Mouse (Mus musculus) forebrain, embryonic 12.5 days (tissue): ENCODE measurements around the gene Lhx3. TPM values are rescaled to one million over a fixed set of nuclear protein-coding genes. Genes with fewer than 3 reads are reported as not detected.

Experiments used
- ATAC-seq: fragments of 200-750 bp; cut with Nextera tagmentation; 2 replicates; pipeline ENCODE4 v1.8.0; 2017; ENCODE audit warnings: moderate TSS enrichment; ENCODE audit not compliant: low FRiP score
- H3K27ac ChIP-seq: fragments of 300-500 bp; sonication (generic); 2 replicates; pipeline ENCODE4 v1.5.1; 2016; ENCODE audit warnings: mild to moderate bottlenecking
- H3K27me3 ChIP-seq: fragments of 300-500 bp; sonication (generic); 2 replicates; pipeline ENCODE4 v1.6.1; 2016; ENCODE audit warnings: mild to moderate bottlenecking
- H3K36me3 ChIP-seq: fragments of 300-500 bp; sonication (generic); replicated peaks from 2 replicates; pipeline ENCODE4 v1.6.1; 2016; ENCODE audit warnings: mild to moderate bottlenecking
- H3K4me1 ChIP-seq: fragments of 300-500 bp; sonication (generic); 2 replicates; pipeline ENCODE4 v1.6.1; 2016
- H3K4me2 ChIP-seq: fragments of 300-500 bp; sonication (generic); 2 replicates; pipeline ENCODE4 v1.6.1; 2016; ENCODE audit warnings: mild to moderate bottlenecking, moderate library complexity
- H3K4me3 ChIP-seq: fragments of 300-500 bp; sonication (generic); replicated peaks from 2 replicates; pipeline ENCODE4 v1.5.1; 2016; ENCODE audit warnings: mild to moderate bottlenecking
- H3K9ac ChIP-seq: fragments of 300-500 bp; sonication (generic); 2 replicates; pipeline ENCODE4 v1.6.1; 2016; ENCODE audit warnings: mild to moderate bottlenecking
- H3K9me3 ChIP-seq: fragments of 300-500 bp; sonication (generic); 2 replicates; pipeline ENCODE4 v1.6.1; 2016
- WGBS: fragments of 180-500 bp; shearing (Covaris S2); methylation state at CpG from one replicate; pipeline ENCODE4 v1.1.7; 2016; 5-methylcytosine and 5-hydroxymethylcytosine counted together
- polyA plus RNA-seq: library from polyadenylated mRNA; unstranded; fragments of >200 nt; fragmentation: Nextera tagmentation; extraction: Ambion mirVana; gene quantifications from 2 replicates; pipeline ENCODE4 v1.2.1, GENCODE M21; 2016

The Lhx3 gene
- polyA plus RNA-seq, 1 experiment from 2014 or later, result not detected

DNA sequence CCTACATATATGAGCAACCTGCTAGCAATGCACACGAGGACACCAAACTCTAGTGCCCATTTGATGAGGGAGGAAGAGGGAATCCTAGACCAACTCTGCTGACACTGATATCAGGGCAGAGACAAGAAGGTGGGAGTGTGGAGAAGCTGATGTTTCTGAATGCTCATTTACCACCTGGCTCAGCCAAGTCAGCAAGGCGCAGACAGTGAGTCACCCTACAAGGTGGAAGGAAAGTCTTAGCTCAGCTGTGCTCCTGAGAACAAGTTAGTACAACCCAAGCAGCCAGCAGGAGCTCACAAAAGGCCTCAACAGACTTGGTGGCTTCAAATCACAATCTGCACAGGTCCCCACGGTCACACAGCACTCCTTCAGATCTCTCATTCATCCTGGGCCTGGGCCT is 23.3 kb upstream of the Lhx3 start:
- no peak for ATAC-seq
- peaks cover 7% of the 10 kb centered on the region; the same call in 1 of the 2 replicates for H3K36me3 ChIP-seq
- whole genome bisulfite sequencing, result 83% methylated on average over 3 of the region's 3 CpGs
- H3K9me3 ChIP-seq, result no peaks in the 10 kb centered on the region
- H3K4me3 ChIP-seq, result no peak overlapping the region
- H3K27me3 ChIP-seq, result no peaks in the 10 kb centered on the region
- H3K4me1 ChIP-seq, result peaks cover 8% of the 10 kb centered on the region
- no peak overlapping the region for H3K4me2 ChIP-seq
- H3K27ac ChIP-seq, result no peak overlapping the region
- no peak overlapping the region for H3K9ac ChIP-seq

DNA sequence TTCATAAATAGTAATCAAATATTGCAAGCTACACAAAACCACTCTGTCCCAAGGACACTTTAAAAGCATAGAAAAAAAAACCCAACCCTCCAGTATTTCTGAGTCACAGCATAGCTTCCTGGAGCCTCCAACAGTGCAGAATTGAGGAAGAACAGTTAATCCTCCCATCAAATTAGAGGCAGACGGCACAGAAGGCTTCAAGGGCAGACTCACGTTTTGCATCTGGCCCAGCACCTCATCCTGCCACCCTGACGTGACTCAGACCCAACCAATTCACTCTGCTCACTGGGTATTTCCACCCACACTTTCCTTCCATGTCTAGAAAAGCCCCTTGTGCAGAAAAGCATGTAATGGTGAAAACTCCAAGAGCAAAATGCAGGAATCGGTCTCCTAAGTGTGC is 22.2 kb upstream of the Lhx3 start:
- Histone ChIP-seq H3K4me1 (no peaks in the 10 kb centered on the region), H3K9me3 (no peaks in the 10 kb centered on the region), H3K9ac (no peak overlapping the region), H3K36me3 (peaks cover 11% of the 10 kb centered on the region), H3K27me3 (no peaks in the 10 kb centered on the region), H3K4me2 (no peak overlapping the region), H3K27ac (no peak overlapping the region), H3K4me3 (no peak overlapping the region)
- no peak for ATAC-seq
- 57% methylated on average over 4 of the region's 4 CpGs for WGBS

DNA sequence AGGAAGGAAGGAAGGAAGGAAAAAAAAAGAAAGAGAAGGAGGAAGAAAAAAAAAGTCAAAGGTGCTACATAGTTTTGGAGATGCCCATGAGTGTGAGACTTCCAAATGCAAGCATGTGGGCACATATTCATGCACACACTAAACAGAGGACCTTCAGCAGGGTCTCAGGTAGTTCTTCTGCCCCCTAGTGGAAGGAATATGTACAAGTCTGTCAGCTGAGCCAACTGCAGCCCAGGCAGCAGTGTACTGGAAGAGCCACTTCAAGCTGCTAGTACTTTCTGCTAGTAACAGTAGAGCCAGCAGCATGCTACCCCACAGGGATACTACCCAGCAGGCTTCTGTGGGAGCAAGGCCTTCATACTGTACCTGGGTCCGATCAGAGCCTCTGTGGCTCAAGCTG is 19.7 kb upstream of the Lhx3 start:
- Histone ChIP-seq H3K27ac (no peak overlapping the region), H3K9me3 (no peaks in the 10 kb centered on the region), H3K9ac (no peak overlapping the region), H3K4me3 (no peak overlapping the region), H3K36me3 (peaks cover 32% of the 10 kb centered on the region), H3K4me2 (no peak overlapping the region), H3K4me1 (no peaks in the 10 kb centered on the region), H3K27me3 (no peaks in the 10 kb centered on the region)
- WGBS, result 62% methylated on average over 1 of the region's 1 CpGs
- ATAC-seq, result peak; percentile 65; the same call in 1 of the 2 replicates

DNA sequence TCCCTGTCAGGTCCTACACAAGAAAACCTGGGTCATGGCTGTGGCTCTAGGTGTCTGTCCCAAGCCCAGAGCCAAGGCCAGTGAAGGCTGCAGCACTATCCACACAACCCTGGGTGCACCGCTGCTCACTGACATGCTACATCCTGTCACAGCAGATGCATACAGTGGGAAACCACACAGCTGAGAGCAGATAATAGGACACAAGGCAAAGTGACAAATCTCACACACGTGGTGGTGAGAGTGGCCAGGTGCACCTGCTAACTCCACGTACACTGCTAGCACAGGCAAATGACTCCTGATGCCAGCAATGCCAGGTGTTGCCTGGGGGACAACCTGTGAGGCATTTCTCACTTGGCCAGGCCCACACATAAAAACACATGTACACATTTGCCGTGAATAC is 17.2 kb upstream of the Lhx3 start:
- H3K36me3 ChIP-seq, result peaks cover 55% of the 10 kb centered on the region
- WGBS, result 92% methylated on average over 4 of the region's 4 CpGs
- no peak for ATAC-seq
- H3K27me3 ChIP-seq, result no peaks in the 10 kb centered on the region
- no peak overlapping the region for H3K4me2 ChIP-seq
- no peak overlapping the region for H3K4me3 ChIP-seq
- no peak overlapping the region for H3K27ac ChIP-seq
- H3K9ac ChIP-seq, result no peak overlapping the region
- no peaks in the 10 kb centered on the region for H3K4me1 ChIP-seq
- no peaks in the 10 kb centered on the region for H3K9me3 ChIP-seq

DNA sequence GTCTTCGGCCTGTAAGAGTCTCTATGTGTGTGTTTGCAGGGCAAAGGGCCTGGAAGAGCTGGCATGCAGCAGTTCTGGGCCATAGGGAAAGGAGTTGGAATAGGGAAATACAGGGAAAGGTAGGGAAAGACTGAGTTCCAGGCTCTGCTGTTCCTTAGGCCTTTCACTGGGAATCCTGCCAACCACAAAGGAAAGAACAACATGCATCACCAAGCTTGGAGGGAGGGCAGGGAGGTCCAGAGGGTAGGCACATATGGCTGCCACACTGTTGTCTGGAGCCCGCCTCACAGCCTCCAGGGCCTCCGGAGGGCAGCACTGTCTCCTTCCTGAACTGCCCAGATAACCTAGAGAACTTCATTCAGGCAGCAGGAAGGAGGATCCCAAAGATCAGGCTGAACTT is 15.9 kb upstream of the Lhx3 start:
- ATAC-seq, result no peak
- Histone ChIP-seq H3K9ac (no peak overlapping the region), H3K4me1 (no peaks in the 10 kb centered on the region), H3K27me3 (no peaks in the 10 kb centered on the region), H3K36me3 (peaks cover 68% of the 10 kb centered on the region), H3K27ac (no peak overlapping the region), H3K4me2 (no peak overlapping the region), H3K4me3 (no peak overlapping the region), H3K9me3 (no peaks in the 10 kb centered on the region)
- WGBS, result 79% methylated on average over 3 of the region's 3 CpGs

DNA sequence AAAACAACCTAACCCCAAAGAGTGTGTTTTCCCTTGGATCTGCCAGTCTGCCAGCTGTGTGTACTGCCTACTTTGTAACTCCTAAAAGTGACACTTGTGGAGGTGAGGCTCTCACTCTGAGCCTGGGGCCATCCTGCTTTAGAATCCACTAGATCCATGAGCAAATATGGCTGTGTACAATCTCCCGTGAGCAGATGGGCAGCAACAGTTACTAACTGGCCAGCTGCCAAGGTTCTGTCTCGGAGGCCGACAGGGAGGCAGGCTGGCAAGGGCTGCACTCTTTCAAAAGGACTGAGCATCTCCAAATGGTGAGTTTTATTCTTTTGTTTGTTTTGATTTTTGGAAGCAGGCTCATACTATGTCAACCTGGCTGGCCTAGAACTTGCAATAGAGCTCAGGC is 6.4 kb upstream of the Lhx3 start:
- Histone ChIP-seq H3K4me3 (no peak overlapping the region), H3K27ac (0 out of 2 replicates have a peak overlapping the region, but pooled peaks have one; percentile 14), H3K27me3 (no peaks in the 10 kb centered on the region), H3K4me2 (no peak overlapping the region), H3K9ac (no peak overlapping the region), H3K36me3 (peaks cover 81% of the 10 kb centered on the region), H3K4me1 (peaks cover 7% of the 10 kb centered on the region; the same call in 1 of the 2 replicates), H3K9me3 (no peaks in the 10 kb centered on the region)
- ATAC-seq, result peak; percentile 23; the same call in 1 of the 2 replicates
- 41% methylated on average over 3 of the region's 3 CpGs for WGBS

DNA sequence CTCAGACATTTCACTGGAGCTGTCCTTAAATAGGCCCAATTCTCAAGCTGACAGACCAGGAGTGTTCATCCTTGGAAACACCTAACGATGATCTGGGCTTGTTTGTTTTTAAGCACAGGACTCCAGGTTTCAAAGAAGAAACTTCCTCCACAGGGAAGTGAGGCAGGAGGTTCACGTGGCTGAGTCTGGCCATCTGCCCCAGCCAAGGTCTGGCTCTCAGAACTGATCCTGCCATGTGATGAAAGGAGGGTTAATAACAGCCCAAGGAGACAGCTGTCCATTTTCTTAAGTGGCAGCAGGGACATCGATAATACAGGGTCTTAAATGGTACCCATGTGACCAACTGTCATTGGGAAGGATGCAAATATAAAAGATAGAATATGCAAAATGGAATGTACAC is 1.5 kb upstream of the Lhx3 start:
- no peak overlapping the region for H3K4me3 ChIP-seq
- no peak for ATAC-seq
- no peak overlapping the region for H3K9ac ChIP-seq
- peaks cover 26% of the 10 kb centered on the region for H3K4me1 ChIP-seq
- peaks cover 41% of the 10 kb centered on the region for H3K36me3 ChIP-seq
- H3K27me3 ChIP-seq, result peaks cover 42% of the 10 kb centered on the region
- WGBS, result 75% methylated on average over 3 of the region's 3 CpGs
- H3K4me2 ChIP-seq, result no peak overlapping the region
- H3K27ac ChIP-seq, result no peak overlapping the region
- H3K9me3 ChIP-seq, result no peaks in the 10 kb centered on the region

DNA sequence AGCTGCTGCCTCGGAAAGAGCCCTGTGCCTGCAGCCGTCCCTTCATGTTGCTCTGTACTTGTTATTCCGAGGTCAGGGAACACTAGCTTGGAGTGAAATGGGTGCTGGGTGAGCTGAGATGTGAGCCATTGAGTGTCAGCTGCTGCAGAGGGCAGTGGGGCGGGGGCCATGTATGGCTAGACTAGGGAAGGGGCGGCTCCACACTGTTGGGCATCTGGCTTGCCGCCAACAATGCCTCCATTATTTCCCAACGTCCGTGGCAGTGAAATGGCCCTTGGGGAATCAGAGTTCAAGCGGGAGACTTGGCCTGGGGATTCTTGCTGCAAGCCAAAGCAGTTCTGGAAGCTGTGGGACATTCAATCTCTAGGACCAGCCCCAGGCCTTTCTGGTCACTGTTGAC is 530 bp downstream of the Lhx3 start:
- Histone ChIP-seq H3K4me1 (peaks cover 29% of the 10 kb centered on the region), H3K27me3 (peaks cover 62% of the 10 kb centered on the region), H3K36me3 (peaks cover 28% of the 10 kb centered on the region), H3K9ac (no peak overlapping the region), H3K4me2 (no peak overlapping the region), H3K4me3 (no peak overlapping the region), H3K27ac (no peak overlapping the region), H3K9me3 (no peaks in the 10 kb centered on the region)
- 2% methylated on average over 9 of the region's 9 CpGs for WGBS
- peak; percentile 53; the same call in 1 of the 2 replicates for ATAC-seq

DNA sequence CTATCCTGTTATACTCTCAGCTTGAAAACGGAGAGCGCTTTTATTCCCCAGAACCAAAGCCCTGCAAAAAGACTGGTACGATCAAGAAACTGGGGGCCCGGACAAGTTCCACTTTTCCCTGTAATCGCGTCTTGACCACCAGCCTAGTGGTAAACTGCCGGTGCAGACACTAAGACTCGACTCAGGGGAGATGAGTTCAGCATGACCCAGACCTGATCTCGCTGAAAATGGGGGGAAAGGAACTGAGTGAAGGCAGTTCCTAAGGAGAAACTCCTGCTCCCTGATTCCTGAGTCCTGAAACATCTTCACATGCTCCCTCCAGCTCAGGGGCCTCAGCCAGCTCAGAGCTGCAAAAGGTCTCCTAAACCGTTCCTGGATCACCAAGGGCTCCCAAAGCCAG is 2.3 kb downstream of the Lhx3 start:
- WGBS, result 9% methylated on average over 10 of the region's 10 CpGs
- no peak overlapping the region for H3K4me2 ChIP-seq
- no peak for ATAC-seq
- peaks cover 80% of the 10 kb centered on the region for H3K27me3 ChIP-seq
- H3K9me3 ChIP-seq, result no peaks in the 10 kb centered on the region
- peak overlapping the region; percentile 29; the same call in 1 of the 2 replicates for H3K4me3 ChIP-seq
- peaks cover 10% of the 10 kb centered on the region for H3K36me3 ChIP-seq
- H3K27ac ChIP-seq, result no peak overlapping the region
- H3K9ac ChIP-seq, result 0 out of 2 replicates have a peak overlapping the region, but pooled peaks have one; percentile 17
- H3K4me1 ChIP-seq, result peaks cover 35% of the 10 kb centered on the region

DNA sequence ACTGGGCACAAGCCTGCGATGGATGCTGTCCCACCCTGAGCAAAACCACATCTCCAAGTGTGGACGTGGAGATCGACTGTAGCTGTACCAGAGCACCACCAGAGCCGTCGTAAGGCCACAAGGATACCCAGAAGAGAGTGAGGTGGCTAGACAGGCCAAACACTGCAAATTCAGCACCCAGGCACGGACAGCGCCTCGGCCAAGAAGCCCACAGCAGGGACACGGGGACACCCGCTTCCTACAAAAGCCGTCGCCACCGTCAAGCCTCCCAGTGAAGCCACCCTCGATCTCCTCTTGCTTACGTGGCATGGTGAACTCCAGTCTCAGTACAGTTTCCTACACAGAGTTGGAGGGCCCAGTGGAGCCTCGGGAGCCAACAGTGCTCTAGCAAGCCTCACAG is 3.0 kb downstream of the Lhx3 start:
- Histone ChIP-seq H3K27ac (no peak overlapping the region), H3K4me2 (no peak overlapping the region)
- WGBS, result 2% methylated on average over 16 of the region's 16 CpGs

DNA sequence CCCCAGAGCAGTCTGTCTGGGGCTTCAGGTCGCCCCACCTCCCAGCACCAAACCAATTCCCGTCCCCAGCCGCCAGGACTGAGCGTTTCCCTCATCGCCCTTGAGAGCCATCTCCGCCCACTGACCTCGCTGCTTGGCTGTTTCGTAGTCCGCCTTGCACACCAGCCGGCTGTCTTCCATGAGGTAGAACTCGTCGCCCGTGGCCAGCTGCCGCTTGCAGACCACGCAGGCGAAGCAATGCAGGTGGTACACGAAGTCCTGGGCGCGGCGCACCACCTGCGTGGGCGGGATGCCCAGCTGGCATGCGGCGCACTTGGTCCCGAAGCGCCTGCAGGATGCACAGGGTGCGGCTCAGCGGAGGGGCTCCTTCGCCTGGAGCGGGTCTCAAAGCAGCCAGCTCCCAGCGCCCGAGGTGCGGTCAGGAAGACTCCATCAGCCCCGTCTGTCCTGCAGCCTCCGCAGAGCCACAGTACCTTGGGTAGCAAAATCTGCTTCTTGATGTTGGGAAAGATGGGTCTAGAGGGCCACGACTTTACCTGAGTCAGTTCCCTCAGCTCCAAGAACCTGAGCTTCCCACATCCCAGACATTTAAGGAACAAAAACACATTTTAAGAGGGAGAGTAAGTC is 5.1 kb downstream of the Lhx3 start:
- Histone ChIP-seq H3K4me2 (peak overlapping the region; percentile 30; the same call in 1 of the 2 replicates), H3K36me3 (no peaks in the 10 kb centered on the region), H3K4me1 (peaks cover 38% of the 10 kb centered on the region), H3K27me3 (peaks cover 100% of the 10 kb centered on the region), H3K4me3 (peak overlapping the region; percentile 19), H3K9me3 (no peaks in the 10 kb centered on the region), H3K9ac (no peak overlapping the region), H3K27ac (no peak overlapping the region)
- ATAC-seq, result no peak
- 1% methylated on average over 36 of the region's 36 CpGs for WGBS

More for the DNA sequence above, 3.0 kb downstream of the Lhx3 start:
- no peaks in the 10 kb centered on the region for H3K9me3 ChIP-seq
- peaks cover 86% of the 10 kb centered on the region for H3K27me3 ChIP-seq
- no peak overlapping the region for H3K4me3 ChIP-seq
- H3K4me1 ChIP-seq, result peaks cover 35% of the 10 kb centered on the region
- ATAC-seq, result no peak
- 0 out of 2 replicates have a peak, but pooled peaks cover 4% of the 10 kb centered on the region for H3K36me3 ChIP-seq
- H3K9ac ChIP-seq, result no peak overlapping the region

DNA sequence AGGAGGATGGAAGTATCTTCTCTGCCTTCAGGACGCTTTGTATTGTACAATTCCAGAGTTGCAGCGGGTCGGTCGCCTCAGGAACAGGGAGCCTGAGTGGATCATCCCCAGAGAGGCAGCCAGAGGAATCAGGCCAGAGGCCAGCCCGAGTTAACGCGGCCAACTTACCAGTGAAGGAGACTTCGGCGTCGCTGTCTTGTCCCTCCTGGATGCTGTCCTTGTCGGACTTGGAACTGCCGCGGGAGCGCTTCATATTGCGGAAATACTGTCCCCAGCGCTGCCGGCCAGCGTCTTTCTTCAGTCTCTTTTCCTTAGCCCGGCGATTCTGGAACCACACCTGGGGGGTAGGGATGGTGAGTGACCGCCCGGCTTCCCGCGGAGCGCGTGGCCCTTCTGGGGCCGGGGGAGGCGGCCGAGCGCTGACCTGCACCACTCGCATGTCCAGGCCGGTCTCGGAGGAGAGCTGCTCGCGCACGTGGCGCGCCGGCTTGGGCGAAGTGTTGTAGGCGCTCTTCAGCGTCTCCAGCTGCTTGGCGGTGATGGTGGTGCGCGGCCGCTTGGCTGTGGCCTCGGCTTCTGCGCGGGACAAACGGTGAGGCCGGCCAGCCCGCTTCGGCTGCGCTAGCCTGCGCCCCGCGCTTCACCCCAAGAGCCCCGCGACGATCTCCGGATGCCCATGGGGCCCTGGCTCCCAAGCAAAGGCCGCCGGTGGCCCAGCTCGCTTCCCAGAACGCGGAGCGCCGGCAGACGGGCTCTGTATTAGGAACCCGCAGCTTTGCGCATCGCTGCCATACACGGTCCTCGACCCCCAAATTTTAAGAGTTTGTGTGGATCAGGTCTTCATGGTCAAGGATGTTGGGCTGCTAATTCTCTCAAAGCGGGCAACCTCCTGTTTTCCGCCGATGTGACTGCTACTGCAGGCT is 5.9 kb downstream of the Lhx3 start:
- Histone ChIP-seq H3K9ac (no peak overlapping the region), H3K27me3 (peaks cover 100% of the 10 kb centered on the region), H3K36me3 (no peaks in the 10 kb centered on the region), H3K27ac (no peak overlapping the region), H3K9me3 (no peaks in the 10 kb centered on the region), H3K4me2 (peak overlapping the region; percentile 30), H3K4me3 (peak overlapping the region; percentile 19), H3K4me1 (peaks cover 36% of the 10 kb centered on the region)
- under 1% methylated on average over 77 of the region's 77 CpGs for WGBS
- ATAC-seq, result no peak
